Mouse (Mus musculus) kidney, postnatal 10 days (tissue): ENCODE measurements around the gene Serpina3m.
A peak's percentile ranks its signal among the peaks of the same experiment; 100 is the strongest.
"Not testable (repeated sequence)": the region's sequence is repeated elsewhere in the genome, so short reads cannot be mapped to it uniquely, and the experiment has no call there.

Experiments
- DNase-seq: peaks from one replicate; pipeline ENCODE4 v3.0.0; 2021; ENCODE audit warnings: mixed read lengths

Gene Serpina3m

GRCm38 (mm10) chr12:104338226-104338625 lies at the start of gene Serpina3m, which contains the start of gene Serpina3k:
Gene Serpina3m, plus strand, starts transcription at chr12:104338486.
Gene Serpina3k, plus strand, starts transcription at chr12:104338486.
- not testable (repeated sequence) for DNase-seq

GRCm38 (mm10) chr12:104289872-104290271 lies 48.4 kb upstream of the Serpina3m start:
- no peak for DNase-seq

- DNase-seq = no peak
Measured at GRCm38 (mm10) chr12:104293963-104294362, 44.3 kb upstream of the Serpina3m start.

GRCm38 (mm10) chr12:104298049-104298448 lies 40.2 kb upstream of the Serpina3m start:
- no peak for DNase-seq

- no peak for DNase-seq
Measured at GRCm38 (mm10) chr12:104305991-104306390, 32.3 kb upstream of the Serpina3m start.

- no peak for DNase-seq
Measured at GRCm38 (mm10) chr12:104314253-104314652, 24.0 kb upstream of the Serpina3m start, which contains the start of gene Serpina3j. Gene Serpina3j, plus strand, starts transcription at chr12:104314553.

GRCm38 (mm10) chr12:104322454-104322853 lies 15.8 kb upstream of the Serpina3m start:
- DNase-seq = no peak

GRCm38 (mm10) chr12:104331701-104332100 lies 6.6 kb upstream of the Serpina3m start:
- no peak for DNase-seq

GRCm38 (mm10) chr12:104336873-104337272 lies 1.4 kb upstream of the Serpina3m start:
- DNase-seq = not testable (repeated sequence)

GRCm38 (mm10) chr12:104338705-104339104 lies 419 bp downstream of the Serpina3m start:
- DNase-seq = no peak

GRCm38 (mm10) chr12:104342489-104342888 lies 4.2 kb downstream of the Serpina3m start:
- DNase-seq = not testable (repeated sequence)

GRCm38 (mm10) chr12:104345181-104345580 lies 6.9 kb downstream of the Serpina3m start:
- DNase-seq = no peak

GRCm38 (mm10) chr12:104345707-104346106 lies 7.4 kb downstream of the Serpina3m start:
- DNase-seq = no peak

- no peak for DNase-seq
Measured at GRCm38 (mm10) chr12:104347091-104347490, 8.8 kb downstream of the Serpina3m start.

- DNase-seq = peak; percentile 73
Measured at GRCm38 (mm10) chr12:104351812-104352211, 13.5 kb downstream of the Serpina3m start.

GRCm38 (mm10) chr12:104356006-104356405 lies 17.7 kb downstream of the Serpina3m start:
- no peak for DNase-seq

- DNase-seq = no peak
Measured at GRCm38 (mm10) chr12:104369986-104370385, 31.7 kb downstream of the Serpina3m start.

- not testable (repeated sequence) for DNase-seq
Measured at GRCm38 (mm10) chr12:104377179-104377578, 38.9 kb downstream of the Serpina3m start.

- not testable (repeated sequence) for DNase-seq
Measured at GRCm38 (mm10) chr12:104378351-104378750, 40.1 kb downstream of the Serpina3m start.

- DNase-seq = not testable (repeated sequence)
Measured at GRCm38 (mm10) chr12:104378815-104379214, 40.5 kb downstream of the Serpina3m start.

- no peak for DNase-seq
Measured at GRCm38 (mm10) chr12:104379856-104380255, 41.6 kb downstream of the Serpina3m start.

GRCm38 (mm10) chr12:104381071-104381604 lies 42.9 kb downstream of the Serpina3m start:
- not testable (repeated sequence) for DNase-seq

GRCm38 (mm10) chr12:104385987-104386386 lies 47.7 kb downstream of the Serpina3m start:
- DNase-seq = not testable (repeated sequence)

- not testable (repeated sequence) for DNase-seq
Measured at GRCm38 (mm10) chr12:104386878-104387277, 48.6 kb downstream of the Serpina3m start.

- DNase-seq = no peak
Measured at GRCm38 (mm10) chr12:104388477-104388876, 50.2 kb downstream of the Serpina3m start.
